ENCODE assay signal across 26 mouse cellular contexts in the genomic region with DNA sequence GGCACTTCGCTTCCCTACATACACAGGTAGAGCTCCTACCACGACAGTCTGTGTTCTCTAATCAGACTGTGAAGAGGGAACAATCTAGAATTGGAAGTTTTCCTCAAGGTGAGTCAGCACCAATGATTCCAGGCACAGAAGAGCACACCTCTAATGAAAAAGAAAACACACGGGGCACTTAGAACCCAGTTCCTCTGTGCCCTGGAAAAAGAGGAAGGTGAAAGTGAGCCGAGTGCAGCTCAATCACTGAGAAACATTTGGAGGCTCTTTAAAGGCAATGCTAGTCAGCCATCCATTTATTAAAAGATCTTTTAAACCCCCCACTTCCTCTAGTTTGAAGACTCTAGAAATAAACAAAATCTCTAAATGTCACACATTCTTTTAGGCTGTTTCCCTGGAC.
DNase-seq lines count a peak whose midpoint lies in the region; ATAC-seq lines count a peak whose summit lies in the region.
"Had no signal": no experiment of that assay in that cellular context is flagged by ENCODE, and none has a peak within 500 bp of the region (broad histone marks: within the 10 kb centered on the region; RNA-seq: fewer than 3 reads in every experiment).

No protein-coding gene starts in this region.

- ATAC-seq in granulocyte monocyte progenitor cell, adult 5-6 weeks (replicated peaks; ENCODE audit: poor library complexity, severe bottlenecking) = peak; percentile 83
- ATAC-seq in megakaryocyte progenitor cell, adult 5-6 weeks (replicated peaks; ENCODE audit: poor library complexity) = peak; percentile 58
- ATAC-seq in midbrain, embryonic 14.5 days (ENCODE audit: low FRiP score, low TSS enrichment) = no peak
- ATAC-seq: activated CD4-positive, CD25-positive, alpha-beta regulatory T cell, adult 4 months; forebrain, embryonic 13.5 days; forebrain, embryonic 16.5 days; hindbrain, postnatal 0 days; inflammation-experienced regulatory T-cells, adult 6 months; intestine, embryonic 16.5 days had no signal

- intact Hi-C loops in heart, postnatal 14 days (cut with DNase I) = no loop called here
- intact Hi-C loops in left cerebral cortex, postnatal 10 days (cut with DNase I) = no loop called here

- no peak overlapping the region for H3K4me3 ChIP-seq in midbrain, embryonic 14.5 days (replicated peaks; ENCODE audit: low read depth, low read length)
- H3K4me3 ChIP-seq: forebrain, embryonic 10.5 days; forebrain, embryonic 13.5 days; gastrocnemius, adult 2 months had no signal

- no peaks in the 10 kb centered on the region for H3K27me3 ChIP-seq in midbrain, embryonic 14.5 days (ENCODE audit: control insufficient read depth, insufficient read depth, low read length)
- H3K27me3 ChIP-seq: forebrain, embryonic 13.5 days had no signal

- H3K9ac ChIP-seq in midbrain, embryonic 14.5 days (replicated peaks; ENCODE audit: low read length) = no peak overlapping the region
- H3K9ac ChIP-seq: forebrain, embryonic 13.5 days; hindbrain, embryonic 14.5 days had no signal

- H3K27ac ChIP-seq in midbrain, embryonic 14.5 days (replicated peaks; ENCODE audit: low read depth, low read length) = no peak overlapping the region
- H3K27ac ChIP-seq: forebrain, embryonic 10.5 days; forebrain, embryonic 13.5 days; gastrocnemius, adult 2 months; hindbrain, embryonic 14.5 days; hindbrain, postnatal 0 days had no signal

- H3K4me2 ChIP-seq in midbrain, embryonic 14.5 days (ENCODE audit: low read length) = no peak overlapping the region
- H3K4me2 ChIP-seq: forebrain, embryonic 13.5 days; heart, embryonic 11.5 days; hindbrain, embryonic 14.5 days had no signal

- DNase-seq in heart, adult 11 months = peak; percentile 37
- no peak for DNase-seq in heart, postnatal 14 days
- no peak for DNase-seq in midbrain, embryonic 14.5 days
- no peak for DNase-seq in left cerebral cortex, postnatal 10 days (ENCODE audit: extremely low spot score in 1 of 2, low spot score in 2 of 2)
- DNase-seq in adrenal gland, postnatal 25 days = no peak
- DNase-seq in layer of hippocampus, postnatal 36 days = no peak
- DNase-seq: adrenal gland, postnatal 10 days; B cell, adult 2 months; cerebellum, adult 11 months; cerebellum, adult 2 months; cerebellum, adult 9-11 months; cerebellum, postnatal 36 days; gastrocnemius, adult 2 months; gastrocnemius, postnatal 14 days; heart, postnatal 36 days had no signal

- H3K36me3 ChIP-seq in midbrain, embryonic 14.5 days (ENCODE audit: control insufficient read depth, insufficient read depth, low read length) = no peaks in the 10 kb centered on the region
- H3K36me3 ChIP-seq: forebrain, embryonic 10.5 days had no signal

- no peaks in the 10 kb centered on the region for H3K9me3 ChIP-seq in midbrain, embryonic 14.5 days (ENCODE audit: control insufficient read depth, low read length)
- H3K9me3 ChIP-seq: forebrain, embryonic 10.5 days; forebrain, embryonic 13.5 days had no signal

- no peaks in the 10 kb centered on the region for H3K4me1 ChIP-seq in midbrain, embryonic 14.5 days (ENCODE audit: control insufficient read depth, insufficient read depth, low read length)

- WGBS in midbrain, embryonic 14.5 days = 85% methylated on average over 4 of the region's 4 CpGs
